Mouse (Mus musculus) kidney, adult 2 months (tissue): ENCODE data around the gene Arhgap4.

Experiments used
- CTCF ChIP-seq: fragments of 200-500 bp; conservative IDR thresholded peaks from 2 replicates; pipeline ENCODE4 v1.5.1; 2011; ENCODE audit warnings: low read depth, mild to moderate bottlenecking, control low read depth, low read length, moderate library complexity, mixed read lengths; ENCODE audit not compliant: insufficient read depth, insufficient read length
- POLR2A ChIP-seq: fragments of 200-500 bp; IDR thresholded peaks from one replicate; pipeline ENCODE4 v1.6.1; 2011; ENCODE audit warnings: low read depth, low read length, control low read depth

GRCm38 (mm10) chrX:73949341-73949740 lies 27.7 kb upstream of the Arhgap4 start:
- no peak for TF ChIP-seq CTCF
- no peak for TF ChIP-seq POLR2A
